ENCODE assay signal across 21 mouse cellular contexts in genomic region chr17:29847291-29847690, GRCm38 (mm10).
"Had no signal": no experiment of that assay in that cellular context is flagged by ENCODE, and none has a peak within 500 bp of the region (broad histone marks: within the 10 kb centered on the region; RNA-seq: fewer than 3 reads in every experiment).

No protein-coding gene starts in this region.

- H3K27me3 ChIP-seq: midbrain, embryonic 15.5 days; stomach, embryonic 15.5 days had no signal

- H3K9me3 ChIP-seq: kidney, embryonic 15.5 days; limb, embryonic 12.5 days; limb, embryonic 15.5 days; midbrain, embryonic 12.5 days; midbrain, embryonic 15.5 days; neural tube, embryonic 13.5 days; stomach, embryonic 15.5 days had no signal

- H3K9ac ChIP-seq: kidney, embryonic 15.5 days; limb, embryonic 12.5 days; limb, embryonic 15.5 days; liver, embryonic 14.5 days; liver, postnatal 0 days; midbrain, embryonic 12.5 days; midbrain, embryonic 15.5 days; neural tube, embryonic 13.5 days; stomach, embryonic 15.5 days had no signal

- H3K36me3 ChIP-seq: kidney, embryonic 15.5 days; limb, embryonic 12.5 days; midbrain, embryonic 15.5 days; neural tube, embryonic 13.5 days; stomach, embryonic 15.5 days had no signal

- ATAC-seq: intestine, postnatal 0 days; liver, postnatal 0 days; midbrain, embryonic 15.5 days had no signal

- H3K4me3 ChIP-seq: kidney, embryonic 15.5 days; limb, embryonic 12.5 days; limb, embryonic 15.5 days; midbrain, embryonic 12.5 days; midbrain, embryonic 15.5 days; myocyte; neural tube, embryonic 13.5 days; stomach, embryonic 15.5 days had no signal

- H3K4me2 ChIP-seq: kidney, embryonic 15.5 days; limb, embryonic 12.5 days; limb, embryonic 15.5 days; liver, embryonic 11.5 days; midbrain, embryonic 12.5 days; midbrain, embryonic 15.5 days; neural tube, embryonic 13.5 days; stomach, embryonic 15.5 days had no signal

- H3K27ac ChIP-seq: kidney, embryonic 15.5 days; limb, embryonic 12.5 days; limb, embryonic 15.5 days; liver, embryonic 14.5 days; macrophage; midbrain, embryonic 12.5 days; midbrain, embryonic 15.5 days; neural tube, embryonic 13.5 days; stomach, embryonic 15.5 days had no signal

- DNase-seq: kidney, adult 8-10 months; kidney, postnatal 10 days; kidney, postnatal 4 days; left cerebral cortex, postnatal 4 days; liver, postnatal 0 days; retina, postnatal 1 day; right cerebral cortex, postnatal 25 days; spleen, adult 18-20 months; thymus, postnatal 25 days had no signal
